Mouse (Mus musculus) kidney, adult 2 months (tissue): ENCODE results near the gene Camk2d.

Experiments used
- CTCF ChIP-seq: fragments of 200-500 bp; conservative IDR thresholded peaks from 2 replicates; pipeline ENCODE4 v1.5.1; 2011; ENCODE audit warnings: low read depth, mild to moderate bottlenecking, control low read depth, low read length, moderate library complexity, mixed read lengths; ENCODE audit not compliant: insufficient read depth, insufficient read length
- POLR2A ChIP-seq: fragments of 200-500 bp; IDR thresholded peaks from one replicate; pipeline ENCODE4 v1.6.1; 2011; ENCODE audit warnings: low read depth, low read length, control low read depth

DNA sequence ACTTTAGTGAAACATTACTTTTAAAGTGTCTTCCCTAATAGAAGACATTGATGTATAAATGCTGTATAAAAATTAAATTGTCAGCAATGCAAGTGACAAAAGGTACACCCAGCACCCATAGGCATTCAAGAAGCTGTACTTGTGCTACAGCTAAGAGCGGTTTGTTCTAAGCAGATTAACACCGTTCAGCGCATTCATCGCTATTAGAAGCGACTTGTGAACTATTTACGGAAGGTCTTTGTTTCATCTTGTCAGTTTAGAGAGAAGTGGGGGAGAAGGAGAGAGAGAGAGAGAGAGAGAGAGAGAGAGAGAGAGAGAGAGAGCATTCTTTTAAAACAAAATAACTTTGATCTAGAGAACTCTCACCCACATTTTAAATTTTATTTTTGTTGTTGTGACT lies 38.1 kb downstream of the Camk2d start:
- TF ChIP-seq CTCF (no peak), POLR2A (no peak)
